Mouse (Mus musculus): ENCODE data around the gene Aoah.

Aoah gene

GRCm38 (mm10) chr13:21040589-21041199 is 246.8 kb downstream of the Aoah start:
- Histone ChIP-seq H3K36me3 (ENCODE audit: insufficient read depth, low read length) (no peaks in the 10 kb centered on the region), H3K4me3 (replicated peaks; ENCODE audit: low read length) (no peak overlapping the region), H3K27me3 (ENCODE audit: insufficient read depth, low read length) (no peaks in the 10 kb centered on the region), H3K4me1 (replicated peaks; ENCODE audit: low read depth, low read length) (no peaks in the 10 kb centered on the region), H3K9me3 (ENCODE audit: low read length) (no peaks in the 10 kb centered on the region)
- TF ChIP-seq POU5F1 (IDR thresholded peaks at IDR 0.05; ENCODE audit: borderline replicate concordance, low read length) (no peak), CTCF (conservative IDR thresholded peaks at IDR 0.05; ENCODE audit: low read length) (no peak), NANOG (IDR thresholded peaks at IDR 0.05; ENCODE audit: borderline replicate concordance, low read length) (no peak)

GRCm38 (mm10) chr13:21050118-21050517 is 256.2 kb downstream of the Aoah start:
- Histone ChIP-seq H3K36me3 (ENCODE audit: insufficient read depth, low read length) (no peaks in the 10 kb centered on the region), H3K27me3 (ENCODE audit: insufficient read depth, low read length) (no peaks in the 10 kb centered on the region), H3K4me1 (replicated peaks; ENCODE audit: low read depth, low read length) (no peaks in the 10 kb centered on the region), H3K4me3 (replicated peaks; ENCODE audit: low read length) (no peak overlapping the region), H3K9me3 (ENCODE audit: low read length) (peaks cover 41% of the 10 kb centered on the region)
- TF ChIP-seq POU5F1 (IDR thresholded peaks at IDR 0.05; ENCODE audit: borderline replicate concordance, low read length) (no peak), CTCF (conservative IDR thresholded peaks at IDR 0.05; ENCODE audit: low read length) (no peak; the same call in 1 of the 2 replicates), NANOG (IDR thresholded peaks at IDR 0.05; ENCODE audit: borderline replicate concordance, low read length) (no peak)

- Histone ChIP-seq H3K4me3 (replicated peaks; ENCODE audit: low read length) (no peak overlapping the region), H3K9me3 (ENCODE audit: low read length) (no peaks in the 10 kb centered on the region), H3K36me3 (ENCODE audit: insufficient read depth, low read length) (no peaks in the 10 kb centered on the region), H3K4me1 (replicated peaks; ENCODE audit: low read depth, low read length) (no peaks in the 10 kb centered on the region), H3K27me3 (ENCODE audit: insufficient read depth, low read length) (no peaks in the 10 kb centered on the region)
- TF ChIP-seq POU5F1 (IDR thresholded peaks at IDR 0.05; ENCODE audit: borderline replicate concordance, low read length): no peak
- TF ChIP-seq CTCF (conservative IDR thresholded peaks at IDR 0.05; ENCODE audit: low read length): no peak
- no peak for TF ChIP-seq NANOG (IDR thresholded peaks at IDR 0.05; ENCODE audit: borderline replicate concordance, low read length)
These were observed 272.1 kb downstream of the Aoah start for GRCm38 (mm10) chr13:21066021-21066420.

GRCm38 (mm10) chr13:21074847-21075246 is 280.9 kb downstream of the Aoah start, which contains the start of gene Olfr1370:
Gene Olfr1370, minus strand, starts transcription at chr13:21074947.
- TF ChIP-seq NANOG (IDR thresholded peaks at IDR 0.05; ENCODE audit: borderline replicate concordance, low read length) (no peak), POU5F1 (IDR thresholded peaks at IDR 0.05; ENCODE audit: borderline replicate concordance, low read length) (no peak), CTCF (conservative IDR thresholded peaks at IDR 0.05; ENCODE audit: low read length) (no peak)
- no peak within 1 kb of the TSS for H3K4me3 ChIP-seq (replicated peaks; ENCODE audit: low read length)

GRCm38 (mm10) chr13:21082686-21083085 is 288.8 kb downstream of the Aoah start:
- Histone ChIP-seq H3K27me3 (ENCODE audit: insufficient read depth, low read length) (no peaks in the 10 kb centered on the region), H3K36me3 (ENCODE audit: insufficient read depth, low read length) (no peaks in the 10 kb centered on the region), H3K9me3 (ENCODE audit: low read length) (no peaks in the 10 kb centered on the region), H3K4me3 (replicated peaks; ENCODE audit: low read length) (no peak overlapping the region), H3K4me1 (replicated peaks; ENCODE audit: low read depth, low read length) (no peaks in the 10 kb centered on the region)
- TF ChIP-seq CTCF (conservative IDR thresholded peaks at IDR 0.05; ENCODE audit: low read length) (no peak), POU5F1 (IDR thresholded peaks at IDR 0.05; ENCODE audit: borderline replicate concordance, low read length) (no peak), NANOG (IDR thresholded peaks at IDR 0.05; ENCODE audit: borderline replicate concordance, low read length) (no peak)

More at GRCm38 (mm10) chr13:21074847-21075246, 280.9 kb downstream of the Aoah start, which contains the start of gene Olfr1370:
- Histone ChIP-seq H3K36me3 (ENCODE audit: insufficient read depth, low read length) (no peaks in the 10 kb centered on the region), H3K27me3 (ENCODE audit: insufficient read depth, low read length) (no peaks in the 10 kb centered on the region), H3K4me1 (replicated peaks; ENCODE audit: low read depth, low read length) (no peaks in the 10 kb centered on the region), H3K9me3 (ENCODE audit: low read length) (no peaks in the 10 kb centered on the region)

Data from E14TG2a.4 (cell line).